Mouse (Mus musculus) G1E (cell line): ENCODE data around the gene Ugt1a6b. TPM values are rescaled to one million over a fixed set of nuclear protein-coding genes. Genes with fewer than 3 reads are reported as not detected.

Source experiments
- ATAC-seq: 2 replicates; pipeline ENCODE4 v1.8.0; 2016; ENCODE audit warnings: mild to moderate bottlenecking; ENCODE audit not compliant: insufficient number of reproducible peaks, poor library complexity, low FRiP score, severe bottlenecking; ENCODE audit errors: extremely low read depth
- DNase-seq: peaks from one replicate; pipeline ENCODE4 v3.0.0; 2012; ENCODE audit warnings: low spot score
- H3K27me3 ChIP-seq: 2 replicates; pipeline ENCODE4 v1.6.1; 2012; ENCODE audit warnings: mild to moderate bottlenecking, low read length, inconsistent platforms; ENCODE audit not compliant: insufficient read depth
- H3K36me3 ChIP-seq: replicated peaks from 2 replicates; pipeline ENCODE3; 2012; ENCODE audit warnings: mild to moderate bottlenecking, inconsistent platforms
- H3K4me1 ChIP-seq: 2 replicates; pipeline ENCODE4 v1.6.1; 2012; ENCODE audit warnings: low read depth, low read length, inconsistent platforms, mixed read lengths; ENCODE audit not compliant: insufficient read depth
- H3K4me3 ChIP-seq: 2 replicates; pipeline ENCODE4 v1.5.1; 2012; ENCODE audit warnings: low read depth, mild to moderate bottlenecking, inconsistent platforms, low read length, moderate library complexity, mixed read lengths
- H3K9me3 ChIP-seq: replicated peaks from 2 replicates; pipeline ENCODE4 v1.6.1; 2012; ENCODE audit warnings: inconsistent platforms
- CTCF ChIP-seq: IDR thresholded peaks from 2 replicates; pipeline ENCODE4 v1.5.1; 2012; ENCODE audit warnings: low read depth, low read length, inconsistent platforms, mixed read lengths
- GATA1 ChIP-seq: IDR thresholded peaks from 2 replicates; pipeline ENCODE4 v1.6.1; 2012; ENCODE audit warnings: borderline replicate concordance, low read length, inconsistent platforms, mixed read lengths
- GATA2 ChIP-seq: IDR thresholded peaks from 2 replicates; pipeline ENCODE4 v1.6.1; 2012; ENCODE audit warnings: low read depth, low read length, inconsistent platforms, borderline replicate concordance
- POLR2AphosphoS5 ChIP-seq: IDR thresholded peaks from 2 replicates; pipeline ENCODE4 v1.6.1; 2012; ENCODE audit warnings: low read depth, low read length, inconsistent platforms; ENCODE audit not compliant: insufficient replicate concordance
- TAL1 ChIP-seq: conservative IDR thresholded peaks from 2 replicates; pipeline ENCODE4 v1.6.1; 2012; ENCODE audit warnings: low read depth, low read length, inconsistent platforms, mixed read lengths
- polyA plus RNA-seq: library from polyadenylated mRNA; stranded (reverse); fragments of >175 nt; gene quantifications from 2 replicates; pipeline ENCODE4 v1.2.3, GENCODE M21; 2012
- total RNA-seq, 2 experiments: library from RNA; stranded (forward) in 1 of 2; stranded (reverse) in 1 of 2; fragments of 200-1000 nt in 1 of 2; fragments of >200 nt in 1 of 2; fragmentation: Nextera tagmentation in 1 of 2; gene quantifications; 2 replicates each; pipeline ENCODE4 v1.2.3; 2014 to 2017

Ugt1a6b gene
- total and polyA plus RNA-seq, 3 experiments = 0.27 TPM; not detected in 2

- ATAC-seq = no peak
- Histone ChIP-seq H3K9me3 (peaks cover 5% of the 10 kb centered on the region; the same call in 1 of the 2 replicates), H3K36me3 (no peaks in the 10 kb centered on the region), H3K27me3 (peaks cover 8% of the 10 kb centered on the region; the same call in 1 of the 2 replicates), H3K4me1 (no peaks in the 10 kb centered on the region), H3K4me3 (no peak overlapping the region)
- TF ChIP-seq TAL1 (no peak), POLR2AphosphoS5 (no peak), CTCF (no peak), GATA2 (no peak), GATA1 (no peak)
- DNase-seq = no peak
These were observed 137.0 kb downstream of the Ugt1a6b start for GRCm38 (mm10) chr1:88240072-88240471.

DNA sequence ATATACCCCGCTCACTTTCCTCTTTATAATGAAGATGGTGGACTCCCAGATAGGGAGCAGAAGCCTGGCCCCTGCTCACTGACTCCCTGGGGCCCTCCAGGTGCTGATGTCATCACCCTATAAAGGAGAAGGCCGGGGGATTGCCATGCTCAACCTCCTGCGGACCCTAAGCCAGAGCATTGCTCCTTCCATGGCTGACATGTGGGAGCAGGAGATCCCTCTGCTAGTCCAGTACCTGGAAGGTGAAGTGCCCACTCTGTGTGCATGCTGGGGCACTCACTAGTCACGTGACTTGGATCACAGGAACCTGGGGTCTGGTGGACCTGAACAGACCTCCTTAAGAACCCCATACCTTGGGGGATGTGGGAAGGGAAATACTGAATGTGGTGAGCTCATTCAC is 137.5 kb downstream of the Ugt1a6b start:
- Histone ChIP-seq H3K27me3 (peaks cover 6% of the 10 kb centered on the region), H3K36me3 (no peaks in the 10 kb centered on the region), H3K4me1 (no peaks in the 10 kb centered on the region), H3K4me3 (no peak overlapping the region), H3K9me3 (peaks cover 5% of the 10 kb centered on the region; the same call in 1 of the 2 replicates)
- ATAC-seq = no peak
- no peak for DNase-seq
- no peak for TF ChIP-seq GATA2
- no peak for TF ChIP-seq TAL1
- no peak for TF ChIP-seq POLR2AphosphoS5
- no peak for TF ChIP-seq CTCF
- TF ChIP-seq GATA1 = no peak

DNA sequence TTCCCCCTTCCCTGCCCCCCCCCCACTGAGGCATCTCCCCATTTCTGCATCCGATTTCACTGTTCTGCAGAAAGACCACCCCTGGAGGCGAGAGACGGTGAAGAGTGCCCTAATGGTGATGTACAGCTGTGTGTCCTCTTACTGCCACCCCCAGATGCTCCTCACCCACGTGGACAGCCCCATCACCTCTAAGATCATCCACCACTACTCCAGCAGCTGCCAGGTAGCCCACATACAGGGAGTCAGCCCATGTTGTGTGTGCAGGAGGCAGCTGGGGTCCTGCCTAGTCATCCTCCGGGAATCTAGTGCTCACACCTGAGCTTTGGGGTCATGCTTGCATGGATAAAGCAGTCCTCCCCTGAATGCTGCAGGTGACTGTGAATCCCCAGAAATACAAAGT is 140.8 kb downstream of the Ugt1a6b start:
- DNase-seq (no peak), ATAC-seq (no peak)
- Histone ChIP-seq H3K4me1 (no peaks in the 10 kb centered on the region), H3K9me3 (peaks cover 2% of the 10 kb centered on the region; the same call in 1 of the 2 replicates), H3K36me3 (no peaks in the 10 kb centered on the region), H3K4me3 (no peak overlapping the region), H3K27me3 (peaks cover 9% of the 10 kb centered on the region)
- TF ChIP-seq GATA2 (no peak), CTCF (no peak), TAL1 (no peak), GATA1 (no peak), POLR2AphosphoS5 (no peak)

DNA sequence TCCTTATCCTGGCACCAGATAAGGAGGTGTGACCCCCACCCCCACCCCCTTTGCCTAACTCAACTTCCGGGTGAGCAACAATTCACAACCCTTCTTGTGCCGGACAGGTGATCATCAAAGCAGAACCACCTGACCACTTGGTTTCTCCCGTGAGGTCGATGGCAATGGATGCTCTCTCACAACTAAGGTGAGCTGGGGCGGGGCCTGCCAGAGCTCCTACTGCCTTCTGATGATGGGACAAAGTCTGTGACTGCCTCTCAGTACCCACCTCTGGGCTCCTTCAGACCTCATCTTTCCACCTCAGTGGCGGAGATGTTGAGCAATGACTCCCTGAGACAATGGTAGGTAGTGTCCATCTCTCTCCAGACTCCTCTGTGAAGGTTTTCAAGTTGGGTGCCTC is 142.8 kb downstream of the Ugt1a6b start:
- no peaks in the 10 kb centered on the region for H3K36me3 ChIP-seq

DNA sequence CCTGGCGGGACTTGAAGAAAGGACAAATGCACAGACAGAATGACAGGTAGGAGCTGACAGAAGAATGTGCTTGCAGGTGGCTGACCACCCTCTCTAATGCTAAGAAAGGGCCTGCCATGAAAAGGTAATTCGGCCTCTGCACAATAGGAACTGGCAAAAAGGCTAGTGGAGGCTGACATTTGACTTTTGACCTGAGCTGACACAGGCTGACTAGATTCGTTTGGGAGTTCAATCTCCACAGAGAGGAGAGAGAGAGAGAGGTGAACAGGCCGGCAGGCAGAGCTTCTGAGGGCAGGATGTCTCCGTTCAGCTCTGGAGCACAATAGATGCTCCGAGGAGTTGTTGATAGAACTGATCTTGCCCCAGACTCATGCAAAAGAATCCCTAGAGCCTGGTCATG is 143.3 kb downstream of the Ugt1a6b start:
- Histone ChIP-seq H3K27me3 (peaks cover 22% of the 10 kb centered on the region), H3K4me3 (no peak overlapping the region), H3K4me1 (no peaks in the 10 kb centered on the region), H3K9me3 (peaks cover 2% of the 10 kb centered on the region; the same call in 1 of the 2 replicates), H3K36me3 (no peaks in the 10 kb centered on the region)
- DNase-seq (no peak), ATAC-seq (no peak)
- TF ChIP-seq POLR2AphosphoS5 = no peak
- no peak for TF ChIP-seq TAL1
- no peak for TF ChIP-seq CTCF
- no peak for TF ChIP-seq GATA2
- TF ChIP-seq GATA1 = no peak

More for the DNA sequence above, 142.8 kb downstream of the Ugt1a6b start:
- Histone ChIP-seq H3K4me3 (no peak overlapping the region), H3K27me3 (peaks cover 17% of the 10 kb centered on the region), H3K9me3 (peaks cover 2% of the 10 kb centered on the region; the same call in 1 of the 2 replicates), H3K4me1 (no peaks in the 10 kb centered on the region)
- ATAC-seq (no peak), DNase-seq (no peak)
- TF ChIP-seq POLR2AphosphoS5 = no peak
- TF ChIP-seq GATA1 = no peak
- no peak for TF ChIP-seq CTCF
- TF ChIP-seq GATA2 = no peak
- no peak for TF ChIP-seq TAL1

DNA sequence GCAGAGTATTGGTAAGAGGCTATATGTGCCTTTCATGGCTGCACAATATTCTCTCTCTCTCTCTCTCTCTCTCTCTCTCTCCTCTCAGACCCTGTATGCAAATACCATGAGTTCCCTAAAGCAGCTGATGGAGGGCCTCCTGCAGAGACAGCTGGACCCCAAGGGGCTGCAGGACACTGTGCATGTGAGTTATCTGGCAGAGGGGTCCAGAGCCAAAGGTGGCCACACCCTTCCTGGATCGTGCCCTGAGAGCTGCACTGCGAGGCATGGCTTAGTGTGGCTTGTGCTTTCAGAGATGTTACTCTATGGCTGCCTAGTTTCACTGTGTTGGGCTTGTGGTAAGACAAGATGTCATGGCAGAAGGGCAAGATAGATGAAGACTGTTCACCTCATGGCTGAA is 144.6 kb downstream of the Ugt1a6b start:
- TF ChIP-seq POLR2AphosphoS5 = no peak
- TF ChIP-seq CTCF = no peak
- no peak for TF ChIP-seq GATA1
- no peak for TF ChIP-seq TAL1
- no peak for TF ChIP-seq GATA2
- DNase-seq = no peak
- Histone ChIP-seq H3K4me1 (no peaks in the 10 kb centered on the region), H3K9me3 (peaks cover 2% of the 10 kb centered on the region; the same call in 1 of the 2 replicates), H3K27me3 (peaks cover 28% of the 10 kb centered on the region), H3K36me3 (no peaks in the 10 kb centered on the region), H3K4me3 (no peak overlapping the region)
- no peak for ATAC-seq
